Mouse (Mus musculus): ENCODE results near the gene Ypel1. TPM values are rescaled to one million over a fixed set of nuclear protein-coding genes. Genes with fewer than 3 reads are reported as not detected.
A peak's percentile ranks its signal among the peaks of the same experiment; 100 is the strongest.

Ypel1 gene
- 19.4 and 26.2 TPM in 2 replicates for polyA plus RNA-seq (2015; fragmentation: Nextera tagmentation; extraction: Ambion mirVana)

- 0 out of 2 replicates have a peak, but pooled peaks cover 3% of the 10 kb centered on the region for H3K36me3 ChIP-seq
- peak within 1 kb of the TSS; percentile 69 for H3K9ac ChIP-seq
- peak; percentile 91 for ATAC-seq (ENCODE audit: insufficient number of reproducible peaks, low FRiP score, low TSS enrichment, low read depth)
- peak within 1 kb of the TSS; percentile 89 for H3K27ac ChIP-seq
- WGBS: under 1% methylated on average over 76 of the region's 76 CpGs
- peak within 1 kb of the TSS; percentile 88 for H3K4me2 ChIP-seq
- H3K27me3 ChIP-seq: no peaks in the 10 kb centered on the region
- H3K9me3 ChIP-seq: no peaks in the 10 kb centered on the region
- peak within 1 kb of the TSS; percentile 80 for H3K4me3 ChIP-seq
- peaks cover 10% of the 10 kb centered on the region for H3K4me1 ChIP-seq
These were observed at the start of gene Ypel1 for GRCm38 (mm10) chr16:17069511-17070443. Ypel1 (plus strand) TSS chr16:17069696.

- H3K4me3 ChIP-seq: no peak overlapping the region
- H3K4me1 ChIP-seq: no peaks in the 10 kb centered on the region
- no peak overlapping the region for H3K27ac ChIP-seq
- 86% methylated on average over 3 of the region's 3 CpGs for WGBS
- no peak overlapping the region for H3K9ac ChIP-seq
- H3K27me3 ChIP-seq: no peaks in the 10 kb centered on the region
- ATAC-seq (ENCODE audit: insufficient number of reproducible peaks, low FRiP score, low TSS enrichment, low read depth): no peak
- peaks cover 50% of the 10 kb centered on the region for H3K36me3 ChIP-seq
- H3K4me2 ChIP-seq: no peak overlapping the region
- H3K9me3 ChIP-seq: no peaks in the 10 kb centered on the region
These were observed 44.9 kb upstream of the Ypel1 start for GRCm38 (mm10) chr16:17024469-17025148.

- Histone ChIP-seq H3K9ac (no peak overlapping the region), H3K36me3 (peaks cover 40% of the 10 kb centered on the region), H3K27ac (no peak overlapping the region), H3K27me3 (no peaks in the 10 kb centered on the region), H3K4me1 (no peaks in the 10 kb centered on the region), H3K9me3 (no peaks in the 10 kb centered on the region), H3K4me2 (no peak overlapping the region), H3K4me3 (no peak overlapping the region)
- WGBS: 81% methylated on average over 4 of the region's 4 CpGs
- no peak for ATAC-seq (ENCODE audit: insufficient number of reproducible peaks, low FRiP score, low TSS enrichment, low read depth)
These were observed 39.4 kb upstream of the Ypel1 start for GRCm38 (mm10) chr16:17029971-17030695.

GRCm38 (mm10) chr16:17033754-17034153 lies 35.7 kb upstream of the Ypel1 start:
- Histone ChIP-seq H3K27me3 (no peaks in the 10 kb centered on the region), H3K4me2 (no peak overlapping the region), H3K36me3 (peaks cover 51% of the 10 kb centered on the region), H3K9ac (no peak overlapping the region), H3K27ac (no peak overlapping the region), H3K9me3 (no peaks in the 10 kb centered on the region), H3K4me1 (no peaks in the 10 kb centered on the region), H3K4me3 (no peak overlapping the region)
- WGBS: 92% methylated on average over 2 of the region's 2 CpGs
- no peak for ATAC-seq (ENCODE audit: insufficient number of reproducible peaks, low FRiP score, low TSS enrichment, low read depth)

GRCm38 (mm10) chr16:17040716-17041115 lies 28.8 kb upstream of the Ypel1 start:
- Histone ChIP-seq H3K4me2 (no peak overlapping the region), H3K4me3 (no peak overlapping the region), H3K27ac (no peak overlapping the region), H3K36me3 (peaks cover 81% of the 10 kb centered on the region), H3K27me3 (no peaks in the 10 kb centered on the region), H3K9ac (no peak overlapping the region), H3K9me3 (no peaks in the 10 kb centered on the region), H3K4me1 (no peaks in the 10 kb centered on the region)
- WGBS: 88% methylated on average over 3 of the region's 3 CpGs
- ATAC-seq (ENCODE audit: insufficient number of reproducible peaks, low FRiP score, low TSS enrichment, low read depth): no peak

GRCm38 (mm10) chr16:17041417-17041816 lies 28.1 kb upstream of the Ypel1 start:
- Histone ChIP-seq H3K9me3 (no peaks in the 10 kb centered on the region), H3K27me3 (no peaks in the 10 kb centered on the region), H3K4me1 (no peaks in the 10 kb centered on the region), H3K36me3 (peaks cover 80% of the 10 kb centered on the region), H3K27ac (no peak overlapping the region), H3K4me3 (no peak overlapping the region), H3K9ac (no peak overlapping the region), H3K4me2 (no peak overlapping the region)
- WGBS: 100% methylated on average over 1 of the region's 1 CpGs
- no peak for ATAC-seq (ENCODE audit: insufficient number of reproducible peaks, low FRiP score, low TSS enrichment, low read depth)

GRCm38 (mm10) chr16:17044320-17044719 lies 25.2 kb upstream of the Ypel1 start:
- ATAC-seq (ENCODE audit: insufficient number of reproducible peaks, low FRiP score, low TSS enrichment, low read depth): no peak

GRCm38 (mm10) chr16:17045287-17045686 lies 24.2 kb upstream of the Ypel1 start:
- no peaks in the 10 kb centered on the region for H3K27me3 ChIP-seq
- no peaks in the 10 kb centered on the region for H3K4me1 ChIP-seq
- no peak overlapping the region for H3K4me3 ChIP-seq
- no peak overlapping the region for H3K27ac ChIP-seq
- ATAC-seq (ENCODE audit: insufficient number of reproducible peaks, low FRiP score, low TSS enrichment, low read depth): no peak
- 78% methylated on average over 3 of the region's 3 CpGs for WGBS
- no peaks in the 10 kb centered on the region for H3K9me3 ChIP-seq
- H3K9ac ChIP-seq: no peak overlapping the region
- H3K4me2 ChIP-seq: no peak overlapping the region
- H3K36me3 ChIP-seq: peaks cover 70% of the 10 kb centered on the region

More at GRCm38 (mm10) chr16:17044320-17044719, 25.2 kb upstream of the Ypel1 start:
- WGBS: 68% methylated on average over 3 of the region's 3 CpGs
- H3K27me3 ChIP-seq: no peaks in the 10 kb centered on the region
- H3K9ac ChIP-seq: no peak overlapping the region
- peaks cover 78% of the 10 kb centered on the region for H3K36me3 ChIP-seq
- no peaks in the 10 kb centered on the region for H3K4me1 ChIP-seq
- no peaks in the 10 kb centered on the region for H3K9me3 ChIP-seq
- no peak overlapping the region for H3K27ac ChIP-seq
- H3K4me3 ChIP-seq: no peak overlapping the region
- no peak overlapping the region for H3K4me2 ChIP-seq

- Histone ChIP-seq H3K36me3 (peaks cover 31% of the 10 kb centered on the region), H3K4me1 (no peaks in the 10 kb centered on the region), H3K4me3 (no peak overlapping the region), H3K4me2 (no peak overlapping the region), H3K9ac (no peak overlapping the region), H3K27me3 (no peaks in the 10 kb centered on the region), H3K9me3 (no peaks in the 10 kb centered on the region), H3K27ac (no peak overlapping the region)
- WGBS: 85% methylated on average over 1 of the region's 1 CpGs
- ATAC-seq (ENCODE audit: insufficient number of reproducible peaks, low FRiP score, low TSS enrichment, low read depth): no peak
These were observed 19.6 kb upstream of the Ypel1 start for GRCm38 (mm10) chr16:17049886-17050285.

- H3K4me3 ChIP-seq: no peak overlapping the region
- no peak; the same call in 1 of the 2 replicates for ATAC-seq (ENCODE audit: insufficient number of reproducible peaks, low FRiP score, low TSS enrichment, low read depth)
- 80% methylated on average over 7 of the region's 7 CpGs for WGBS
These were observed 17.4 kb upstream of the Ypel1 start for GRCm38 (mm10) chr16:17052087-17052486.

GRCm38 (mm10) chr16:17053903-17054302 lies 15.6 kb upstream of the Ypel1 start:
- Histone ChIP-seq H3K36me3 (peaks cover 2% of the 10 kb centered on the region), H3K4me3 (no peak overlapping the region), H3K9me3 (no peaks in the 10 kb centered on the region), H3K9ac (no peak overlapping the region), H3K4me1 (no peaks in the 10 kb centered on the region), H3K4me2 (no peak overlapping the region), H3K27ac (no peak overlapping the region), H3K27me3 (no peaks in the 10 kb centered on the region)
- WGBS: 57% methylated on average over 3 of the region's 3 CpGs
- ATAC-seq (ENCODE audit: insufficient number of reproducible peaks, low FRiP score, low TSS enrichment, low read depth): no peak

More at GRCm38 (mm10) chr16:17052087-17052486, 17.4 kb upstream of the Ypel1 start:
- Histone ChIP-seq H3K36me3 (peaks cover 18% of the 10 kb centered on the region), H3K4me2 (no peak overlapping the region), H3K9ac (no peak overlapping the region), H3K27ac (no peak overlapping the region), H3K4me1 (no peaks in the 10 kb centered on the region), H3K9me3 (no peaks in the 10 kb centered on the region), H3K27me3 (no peaks in the 10 kb centered on the region)
